Mouse (Mus musculus) spleen, adult 2 months (tissue): ENCODE results near the gene Prss21.

Experiments used
- CTCF ChIP-seq: fragments of 200-500 bp; IDR thresholded peaks from 2 replicates; pipeline ENCODE4 v1.5.1; 2011; ENCODE audit warnings: mild to moderate bottlenecking, inconsistent platforms; ENCODE audit not compliant: insufficient read depth, insufficient read length, insufficient replicate concordance; ENCODE audit errors: extremely low read depth
- POLR2A ChIP-seq: fragments of 200-500 bp; IDR thresholded peaks from 2 replicates; pipeline ENCODE4 v1.6.1; 2011; ENCODE audit warnings: low read depth, low read length, inconsistent platforms

DNA sequence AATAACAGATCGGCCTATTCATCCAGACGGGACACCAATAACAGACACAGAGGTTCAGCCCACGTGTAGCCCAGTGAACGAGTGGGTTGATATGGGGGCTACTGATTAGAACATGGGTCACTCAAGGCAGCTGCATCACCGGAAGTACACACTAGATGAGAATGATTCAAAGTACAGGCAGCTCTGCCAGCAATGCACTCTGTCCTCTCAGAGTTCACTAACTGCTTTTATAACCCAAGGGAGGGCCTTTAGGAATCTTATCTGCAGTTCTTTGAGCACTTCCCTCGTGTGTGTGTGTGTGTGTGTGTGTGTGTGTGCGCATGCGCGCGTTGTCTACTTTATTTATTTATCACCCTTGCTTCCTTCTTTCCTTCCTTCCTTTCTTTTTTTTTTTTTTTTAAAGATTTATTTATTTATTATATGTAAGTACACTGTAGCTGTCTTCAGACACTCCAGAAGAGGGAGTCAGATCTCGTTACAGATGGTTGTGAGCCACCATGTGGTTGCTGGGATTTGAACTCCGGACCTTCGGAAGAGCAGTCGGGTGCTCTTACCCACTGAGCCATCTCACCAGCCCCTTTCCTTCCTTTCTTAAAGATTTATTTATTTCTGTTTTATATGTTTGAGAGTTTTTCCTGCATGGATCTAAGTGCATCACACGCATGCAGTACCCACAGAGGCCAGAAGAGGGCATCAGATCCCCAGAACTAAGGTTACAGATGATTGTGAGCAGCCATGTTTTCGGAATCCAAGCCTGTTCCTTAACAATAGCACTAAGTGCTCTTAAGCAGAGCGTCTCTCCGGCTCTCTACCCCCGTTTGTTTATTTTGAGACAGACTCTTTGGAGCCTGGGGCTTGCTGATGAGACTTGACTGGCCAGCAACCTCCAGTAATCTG, 16.8 kb upstream of the Prss21 start:
- TF ChIP-seq POLR2A, result no peak
- peak; percentile 48; the same call in 1 of the 2 replicates for TF ChIP-seq CTCF
